Mouse (Mus musculus): ENCODE results near the gene Efhd2. TPM values are rescaled to one million over a fixed set of nuclear protein-coding genes. Genes with fewer than 3 reads are reported as not detected.

Gene Efhd2
- polyA plus RNA-seq, 1 experiment = 23.8 TPM

- Histone ChIP-seq H3K4me3 (replicated peaks; ENCODE audit: control insufficient read depth, low read depth, low read length) (no peak overlapping the region), H3K27ac (ENCODE audit: control insufficient read depth, insufficient read depth, low read depth, low read length, poor library complexity) (no peak overlapping the region), H3K4me1 (ENCODE audit: control insufficient read depth, insufficient read depth, low read length) (no peaks in the 10 kb centered on the region; the same call in 1 of the 2 replicates)
- 64% methylated on average over 1 of the region's 1 CpGs for WGBS
- no peak for TF ChIP-seq POLR2A (IDR thresholded peaks at IDR 0.05; ENCODE audit: borderline replicate concordance, control insufficient read depth, low read depth, low read length)
- no peak for TF ChIP-seq CTCF (IDR thresholded peaks at IDR 0.05; ENCODE audit: control insufficient read depth, insufficient read depth, low read length)
Measured at GRCm38 (mm10) chr4:141833911-141834310, 40.8 kb downstream of the Efhd2 start.

GRCm38 (mm10) chr4:141831361-141831760 is 43.4 kb downstream of the Efhd2 start:
- 66% methylated on average over 7 of the region's 7 CpGs for WGBS
- H3K27ac ChIP-seq (ENCODE audit: control insufficient read depth, insufficient read depth, low read depth, low read length, poor library complexity) = no peak overlapping the region
- no peaks in the 10 kb centered on the region; the same call in 1 of the 2 replicates for H3K4me1 ChIP-seq (ENCODE audit: control insufficient read depth, insufficient read depth, low read length)
- H3K4me3 ChIP-seq (replicated peaks; ENCODE audit: control insufficient read depth, low read depth, low read length) = no peak overlapping the region
- TF ChIP-seq POLR2A (IDR thresholded peaks at IDR 0.05; ENCODE audit: borderline replicate concordance, control insufficient read depth, low read depth, low read length) (no peak), CTCF (IDR thresholded peaks at IDR 0.05; ENCODE audit: control insufficient read depth, insufficient read depth, low read length) (no peak)

GRCm38 (mm10) chr4:141830381-141830780 is 44.3 kb downstream of the Efhd2 start:
- H3K4me3 ChIP-seq (replicated peaks; ENCODE audit: control insufficient read depth, low read depth, low read length) = no peak overlapping the region
- H3K4me1 ChIP-seq (ENCODE audit: control insufficient read depth, insufficient read depth, low read length) = no peaks in the 10 kb centered on the region; the same call in 1 of the 2 replicates
- WGBS = 76% methylated on average over 11 of the region's 11 CpGs
- H3K27ac ChIP-seq (ENCODE audit: control insufficient read depth, insufficient read depth, low read depth, low read length, poor library complexity) = no peak overlapping the region
- TF ChIP-seq CTCF (IDR thresholded peaks at IDR 0.05; ENCODE audit: control insufficient read depth, insufficient read depth, low read length) (no peak), POLR2A (IDR thresholded peaks at IDR 0.05; ENCODE audit: borderline replicate concordance, control insufficient read depth, low read depth, low read length) (no peak)

- WGBS = 57% methylated on average over 4 of the region's 4 CpGs
- no peak overlapping the region for H3K4me3 ChIP-seq (replicated peaks; ENCODE audit: control insufficient read depth, low read depth, low read length)
- H3K27ac ChIP-seq (ENCODE audit: control insufficient read depth, insufficient read depth, low read depth, low read length, poor library complexity) = no peak overlapping the region
- H3K4me1 ChIP-seq (ENCODE audit: control insufficient read depth, insufficient read depth, low read length) = no peaks in the 10 kb centered on the region; the same call in 1 of the 2 replicates
- TF ChIP-seq CTCF (IDR thresholded peaks at IDR 0.05; ENCODE audit: control insufficient read depth, insufficient read depth, low read length) (no peak), POLR2A (IDR thresholded peaks at IDR 0.05; ENCODE audit: borderline replicate concordance, control insufficient read depth, low read depth, low read length) (no peak)
Measured at GRCm38 (mm10) chr4:141828177-141828576, 46.5 kb downstream of the Efhd2 start.

GRCm38 (mm10) chr4:141827401-141827800 is 47.3 kb downstream of the Efhd2 start:
- 71% methylated on average over 2 of the region's 2 CpGs for WGBS
- no peak overlapping the region for H3K27ac ChIP-seq (ENCODE audit: control insufficient read depth, insufficient read depth, low read depth, low read length, poor library complexity)
- no peaks in the 10 kb centered on the region; the same call in 1 of the 2 replicates for H3K4me1 ChIP-seq (ENCODE audit: control insufficient read depth, insufficient read depth, low read length)
- TF ChIP-seq POLR2A (IDR thresholded peaks at IDR 0.05; ENCODE audit: borderline replicate concordance, control insufficient read depth, low read depth, low read length) = no peak
- no peak for TF ChIP-seq CTCF (IDR thresholded peaks at IDR 0.05; ENCODE audit: control insufficient read depth, insufficient read depth, low read length)
- H3K4me3 ChIP-seq (replicated peaks; ENCODE audit: control insufficient read depth, low read depth, low read length) = no peak overlapping the region

GRCm38 (mm10) chr4:141826060-141826459 is 48.7 kb downstream of the Efhd2 start, which contains the start of gene Cela2a:
TSS of gene Cela2a (minus strand) at chr4:141826160.
- Histone ChIP-seq H3K27ac (ENCODE audit: control insufficient read depth, insufficient read depth, low read depth, low read length, poor library complexity) (no peak within 1 kb of the TSS), H3K4me1 (ENCODE audit: control insufficient read depth, insufficient read depth, low read length) (no peaks in the 10 kb centered on the region), H3K4me3 (replicated peaks; ENCODE audit: control insufficient read depth, low read depth, low read length) (no peak within 1 kb of the TSS)
- TF ChIP-seq CTCF (IDR thresholded peaks at IDR 0.05; ENCODE audit: control insufficient read depth, insufficient read depth, low read length) (no peak), POLR2A (IDR thresholded peaks at IDR 0.05; ENCODE audit: borderline replicate concordance, control insufficient read depth, low read depth, low read length) (no peak)
- WGBS = 61% methylated on average over 5 of the region's 5 CpGs

GRCm38 (mm10) chr4:141822979-141823378 is 51.7 kb downstream of the Efhd2 start:
- Histone ChIP-seq H3K27ac (ENCODE audit: control insufficient read depth, insufficient read depth, low read depth, low read length, poor library complexity) (no peak overlapping the region), H3K4me1 (ENCODE audit: control insufficient read depth, insufficient read depth, low read length) (no peaks in the 10 kb centered on the region), H3K4me3 (replicated peaks; ENCODE audit: control insufficient read depth, low read depth, low read length) (no peak overlapping the region)
- 46% methylated on average over 3 of the region's 3 CpGs for WGBS
- TF ChIP-seq CTCF (IDR thresholded peaks at IDR 0.05; ENCODE audit: control insufficient read depth, insufficient read depth, low read length) (no peak), POLR2A (IDR thresholded peaks at IDR 0.05; ENCODE audit: borderline replicate concordance, control insufficient read depth, low read depth, low read length) (no peak)

GRCm38 (mm10) chr4:141822089-141822488 is 52.6 kb downstream of the Efhd2 start:
- Histone ChIP-seq H3K27ac (ENCODE audit: control insufficient read depth, insufficient read depth, low read depth, low read length, poor library complexity) (no peak overlapping the region), H3K4me1 (ENCODE audit: control insufficient read depth, insufficient read depth, low read length) (no peaks in the 10 kb centered on the region), H3K4me3 (replicated peaks; ENCODE audit: control insufficient read depth, low read depth, low read length) (no peak overlapping the region)
- peak; percentile 18; the same call in 1 of the 2 replicates for TF ChIP-seq CTCF (IDR thresholded peaks at IDR 0.05; ENCODE audit: control insufficient read depth, insufficient read depth, low read length)
- no peak for TF ChIP-seq POLR2A (IDR thresholded peaks at IDR 0.05; ENCODE audit: borderline replicate concordance, control insufficient read depth, low read depth, low read length)
- WGBS = 83% methylated on average over 10 of the region's 10 CpGs

- WGBS = 74% methylated on average over 3 of the region's 3 CpGs
- Histone ChIP-seq H3K4me1 (ENCODE audit: control insufficient read depth, insufficient read depth, low read length) (no peaks in the 10 kb centered on the region), H3K27ac (ENCODE audit: control insufficient read depth, insufficient read depth, low read depth, low read length, poor library complexity) (no peak overlapping the region), H3K4me3 (replicated peaks; ENCODE audit: control insufficient read depth, low read depth, low read length) (no peak overlapping the region)
- TF ChIP-seq POLR2A (IDR thresholded peaks at IDR 0.05; ENCODE audit: borderline replicate concordance, control insufficient read depth, low read depth, low read length) (no peak), CTCF (IDR thresholded peaks at IDR 0.05; ENCODE audit: control insufficient read depth, insufficient read depth, low read length) (no peak)
Measured at GRCm38 (mm10) chr4:141821178-141821577, 53.5 kb downstream of the Efhd2 start.
